Mouse (Mus musculus): ENCODE measurements around the gene Sez6.

Gene Sez6

DNA sequence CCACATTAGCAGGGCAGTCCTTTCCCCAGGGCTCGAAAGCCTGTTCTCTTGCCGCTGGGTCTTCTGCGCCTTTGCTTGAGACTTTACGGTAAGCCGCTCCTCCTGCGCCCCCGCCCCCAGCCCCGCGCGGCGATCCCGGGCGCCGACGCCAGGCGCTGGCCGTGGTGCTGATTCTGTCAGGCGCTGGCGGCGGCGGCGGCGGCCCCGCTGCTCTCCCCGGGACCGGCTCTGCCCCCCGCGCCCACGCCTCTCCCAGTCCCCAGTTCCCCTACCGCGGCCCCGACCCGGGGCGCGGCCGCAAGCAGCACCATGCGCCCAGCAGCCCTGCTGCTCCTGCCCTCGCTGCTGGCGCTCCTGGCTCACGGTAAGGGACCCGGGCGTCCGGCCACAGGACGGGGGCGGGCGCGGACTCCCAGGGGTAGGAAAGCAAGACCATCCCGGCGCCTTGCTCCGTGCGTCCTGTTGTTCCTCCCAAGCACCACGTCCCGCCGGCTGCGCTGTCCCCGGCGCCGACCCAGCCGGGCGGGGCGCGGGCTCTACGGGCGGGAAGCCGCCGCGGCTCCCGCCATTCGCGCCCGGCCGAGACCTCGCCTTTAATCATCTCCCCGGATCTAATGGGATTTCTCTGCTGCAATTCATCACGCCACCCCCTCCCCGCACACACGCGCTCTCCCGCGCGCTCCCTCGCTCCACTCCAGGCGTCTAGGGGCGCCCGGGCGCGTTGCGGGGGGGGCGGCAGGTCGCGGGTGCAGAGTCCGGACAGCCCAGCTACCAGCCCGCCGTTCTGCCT, at the start of gene Sez6:
Gene Sez6 (plus strand): TSS at position 50 of the 790 bp plus-strand sequence.
- in situ Hi-C loops (cut with MboI, MseI): no loop called here

- in situ Hi-C loops (cut with MboI, MseI): no loop called here
Measured at GRCm38 (mm10) chr11:77884524-77885245, 45.9 kb upstream of the Sez6 start.

GRCm38 (mm10) chr11:77885246-77885575, 45.4 kb upstream of the Sez6 start:
- in situ Hi-C loops (cut with MboI, MseI): no loop called here

DNA sequence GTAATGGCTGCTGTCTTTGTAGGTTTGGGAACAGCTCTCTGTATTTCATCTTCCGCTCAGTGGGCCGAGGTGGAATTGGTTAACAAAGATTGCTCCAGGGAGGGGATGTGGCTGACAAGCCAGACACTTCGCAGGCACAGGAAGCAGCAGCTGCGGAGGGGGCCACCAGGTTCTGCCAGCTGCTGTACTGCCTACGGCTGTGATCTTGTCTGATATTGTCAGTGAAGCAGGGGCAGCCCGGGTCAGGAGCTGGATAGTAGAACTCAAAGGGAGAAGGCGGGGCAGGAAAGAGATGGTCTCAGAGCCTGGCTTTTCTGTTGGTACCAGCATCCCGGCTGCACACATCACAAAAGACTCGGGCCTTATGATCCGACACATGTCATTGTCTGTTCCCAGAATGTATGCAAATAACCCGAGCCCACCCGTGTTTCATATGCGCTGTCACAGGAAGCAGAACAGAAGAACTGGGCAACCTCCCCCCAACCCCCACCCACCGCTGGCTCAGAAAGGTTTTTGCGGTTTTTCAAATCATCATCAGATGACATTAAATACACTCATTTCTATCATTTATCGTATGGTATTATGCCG, 43.1 kb upstream of the Sez6 start:
- in situ Hi-C loops (cut with MboI, MseI): no loop called here

DNA sequence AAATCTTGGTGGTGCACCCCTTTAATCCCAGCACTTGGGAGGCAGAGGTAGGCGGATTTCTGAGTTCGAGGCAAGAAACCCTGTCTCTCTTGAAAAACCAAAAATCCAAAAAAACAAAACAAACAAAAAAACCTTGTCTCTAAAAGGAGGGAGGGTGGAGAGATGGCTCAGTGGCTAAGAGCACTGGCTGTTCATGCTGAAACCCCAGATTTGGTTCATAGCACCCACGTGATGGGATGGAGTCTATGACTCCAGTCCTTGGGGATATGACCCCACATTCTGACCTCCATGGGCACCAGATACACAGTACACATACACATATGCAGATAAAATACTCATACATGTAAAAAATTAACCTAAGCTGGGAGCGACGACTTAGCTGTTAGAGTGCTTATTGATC, 41.8 kb upstream of the Sez6 start:
- in situ Hi-C loops (cut with MboI, MseI): no loop called here

DNA sequence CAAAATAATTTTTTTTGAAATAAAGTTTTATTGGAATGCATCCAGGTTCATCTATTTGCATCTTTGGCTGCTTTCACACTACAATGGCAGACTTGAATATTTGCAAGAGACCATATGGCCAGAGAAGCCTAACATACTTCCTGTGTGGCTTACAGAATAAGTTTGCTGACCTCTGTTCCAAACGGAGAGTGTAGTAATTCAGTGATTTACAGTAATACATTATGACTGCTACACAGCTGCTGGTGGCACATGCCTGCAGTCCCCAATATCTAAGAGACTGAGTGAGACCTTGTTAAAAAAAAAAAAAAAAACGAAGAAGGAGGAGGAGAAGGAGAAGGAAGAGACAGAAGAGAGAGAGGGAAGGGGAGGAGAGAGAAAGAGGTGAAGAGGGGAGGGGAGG, 41.1 kb upstream of the Sez6 start:
- in situ Hi-C loops (cut with MboI, MseI): no loop called here

DNA sequence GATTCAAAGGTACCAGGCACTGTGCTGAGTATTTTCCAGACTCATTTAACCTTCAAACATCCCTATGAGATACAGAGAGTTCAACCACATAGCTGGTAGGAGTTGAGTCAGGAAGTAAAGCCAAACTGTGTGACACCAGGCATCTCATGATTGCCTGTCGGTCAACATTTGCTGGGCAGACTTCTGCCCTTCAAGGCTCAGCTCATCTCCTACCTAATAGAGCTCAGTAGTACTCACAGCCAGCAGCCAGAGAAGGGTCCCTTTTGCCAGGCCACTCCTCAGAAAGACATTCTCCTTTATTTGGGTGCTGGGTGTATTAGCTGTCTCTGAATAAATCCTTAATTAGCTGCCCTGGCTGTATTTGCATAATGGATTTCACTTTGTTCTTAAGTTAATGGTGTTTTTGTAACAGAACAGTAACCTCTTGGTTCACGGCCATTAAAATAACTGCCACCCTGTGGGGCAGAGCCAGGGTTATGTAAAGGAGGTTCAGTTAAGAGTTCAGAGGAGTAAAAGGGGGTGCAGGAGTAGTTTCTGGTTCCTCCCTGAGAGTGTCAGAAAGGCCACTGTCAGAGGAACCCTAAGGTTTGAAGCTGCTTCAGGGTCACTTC, 39.8 kb upstream of the Sez6 start:
- in situ Hi-C loops (cut with MboI, MseI): no loop called here

DNA sequence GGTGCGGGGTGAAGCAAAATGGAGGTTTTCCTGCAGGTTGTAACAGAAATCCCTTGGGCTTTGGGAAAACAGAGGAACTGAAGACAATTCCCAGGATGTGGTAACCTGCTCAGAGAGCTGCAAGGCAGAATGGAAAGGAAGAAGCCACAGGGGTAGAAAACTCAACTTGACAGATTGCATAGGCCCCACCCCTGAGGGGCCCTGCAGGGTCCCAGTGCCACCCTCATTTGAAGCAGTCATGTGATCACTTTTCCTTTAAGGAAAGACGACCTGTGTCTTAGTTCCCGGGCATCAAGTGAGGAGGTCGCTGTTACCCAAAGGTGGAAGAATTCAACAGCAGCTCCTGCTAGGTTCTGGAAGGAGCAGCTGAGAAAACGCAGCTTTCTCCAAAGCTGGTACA, 37.7 kb upstream of the Sez6 start:
- in situ Hi-C loops (cut with MboI, MseI): no loop called here

DNA sequence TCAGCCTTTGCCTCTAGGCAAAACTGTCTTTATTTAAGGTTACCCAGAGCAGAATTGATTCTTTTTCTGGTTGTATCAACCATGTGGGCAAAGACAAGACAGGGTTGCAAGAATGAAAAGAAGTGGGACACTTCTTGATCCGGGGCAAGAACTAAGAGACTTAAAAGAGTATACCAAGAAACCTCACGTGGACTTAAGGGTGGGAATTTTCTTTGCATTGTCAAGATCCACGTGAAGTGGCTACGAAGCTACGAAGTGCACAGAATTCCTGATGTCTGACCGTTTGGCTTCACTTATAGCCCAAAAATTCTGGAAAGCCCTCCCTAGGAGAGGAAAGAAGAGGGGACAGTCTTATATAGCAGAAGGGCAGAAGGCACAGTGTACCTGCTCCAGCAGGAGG, 37.3 kb upstream of the Sez6 start:
- in situ Hi-C loops (cut with MboI, MseI): no loop called here

- in situ Hi-C loops (cut with MboI, MseI): no loop called here
Measured at GRCm38 (mm10) chr11:77893787-77894718, 36.5 kb upstream of the Sez6 start, which contains the start of gene Pipox. Gene Pipox, minus strand, starts transcription at chr11:77894096.

DNA sequence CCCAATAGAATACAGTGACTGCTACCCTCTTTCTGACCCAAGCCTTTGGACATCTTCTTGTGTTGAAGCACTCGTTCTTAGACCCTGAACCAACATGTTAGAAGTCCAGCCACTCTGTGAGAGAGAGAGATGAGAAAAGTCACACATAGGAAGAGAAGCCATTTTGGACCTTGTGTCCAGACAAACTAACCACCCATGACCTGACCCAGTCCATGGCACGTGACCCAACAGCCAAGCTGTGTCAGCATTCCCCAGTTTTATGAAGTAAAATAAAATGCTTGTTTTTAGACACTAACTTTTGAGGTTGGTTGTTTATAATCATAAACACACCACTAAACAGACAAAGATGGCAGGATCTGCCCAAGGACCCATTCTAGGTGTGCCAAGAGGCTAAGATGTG, 35.6 kb upstream of the Sez6 start:
- in situ Hi-C loops (cut with MboI, MseI): no loop called here

GRCm38 (mm10) chr11:77896011-77896410, 34.6 kb upstream of the Sez6 start:
- in situ Hi-C loops (cut with MboI, MseI): no loop called here

GRCm38 (mm10) chr11:77896480-77896819, 34.1 kb upstream of the Sez6 start:
- in situ Hi-C loops (cut with MboI, MseI): no loop called here

DNA sequence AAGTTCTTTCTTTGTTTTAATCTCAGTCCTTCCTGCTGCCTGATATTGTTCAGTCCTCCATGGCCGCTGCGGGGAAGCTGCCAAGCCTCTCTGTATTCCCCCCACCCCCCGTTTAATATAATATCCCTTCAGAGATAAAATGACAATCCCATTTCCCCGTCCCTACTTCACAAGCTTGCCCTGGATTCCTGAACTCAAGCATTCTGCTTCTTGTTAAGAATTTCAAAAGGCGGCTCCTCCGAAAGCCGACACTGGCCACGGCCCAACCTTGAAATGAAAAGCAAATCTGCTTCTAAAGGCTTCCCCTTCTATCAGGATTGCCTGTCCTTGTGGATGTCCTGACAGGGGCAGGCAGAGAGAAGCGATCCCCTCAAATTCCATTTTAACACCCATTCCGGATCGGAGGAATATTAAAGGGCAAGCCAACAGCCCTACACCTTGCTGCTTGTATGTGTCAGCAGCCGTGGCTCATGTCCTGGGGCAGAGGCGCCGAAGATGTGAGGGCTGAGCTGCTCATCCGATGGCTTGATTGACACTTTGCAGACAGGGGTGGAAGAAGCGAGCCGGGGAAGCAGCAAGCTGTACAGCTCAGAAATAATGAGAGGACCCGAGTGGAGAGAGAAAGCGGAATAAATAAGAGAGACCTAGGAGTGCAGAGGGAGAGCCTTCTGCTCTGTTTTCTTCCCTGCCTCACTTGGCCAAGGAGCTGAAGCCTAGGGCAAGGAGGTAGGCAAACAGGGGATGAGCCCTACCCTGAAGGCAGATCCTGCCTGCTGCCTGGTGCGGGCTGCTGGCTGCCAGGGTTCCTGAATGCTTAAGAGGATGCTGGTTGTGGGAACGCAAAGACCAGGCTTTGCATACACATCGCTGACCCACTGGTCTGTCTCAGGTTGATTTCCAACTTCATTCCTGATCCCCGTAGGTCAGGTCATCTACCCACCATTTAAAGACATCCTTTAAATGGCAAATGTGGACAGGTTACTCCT, 33.5 kb upstream of the Sez6 start:
- in situ Hi-C loops (cut with MboI, MseI): no loop called here

- in situ Hi-C loops (cut with MboI, MseI): no loop called here
Measured at GRCm38 (mm10) chr11:77900187-77900586, 30.4 kb upstream of the Sez6 start.

DNA sequence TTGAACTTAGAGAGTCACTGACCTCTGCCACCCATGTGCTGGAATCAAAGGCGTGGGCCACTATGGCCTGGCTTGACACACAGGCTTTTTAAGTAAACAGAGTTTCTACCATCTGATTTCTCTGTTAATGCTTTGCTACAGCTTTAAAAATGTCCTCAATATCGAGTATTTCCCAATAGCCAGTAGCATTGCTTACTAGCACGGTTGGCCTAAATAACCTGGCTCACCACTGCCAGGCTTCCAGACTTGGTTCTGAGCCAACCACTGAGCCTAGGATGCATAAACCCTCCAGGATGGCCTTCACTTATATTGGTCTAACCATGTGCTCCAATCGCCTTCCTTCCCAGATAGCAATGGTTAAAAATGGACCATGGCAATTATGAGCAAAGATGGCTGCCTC, 29.9 kb upstream of the Sez6 start:
- in situ Hi-C loops (cut with MboI, MseI): no loop called here

DNA sequence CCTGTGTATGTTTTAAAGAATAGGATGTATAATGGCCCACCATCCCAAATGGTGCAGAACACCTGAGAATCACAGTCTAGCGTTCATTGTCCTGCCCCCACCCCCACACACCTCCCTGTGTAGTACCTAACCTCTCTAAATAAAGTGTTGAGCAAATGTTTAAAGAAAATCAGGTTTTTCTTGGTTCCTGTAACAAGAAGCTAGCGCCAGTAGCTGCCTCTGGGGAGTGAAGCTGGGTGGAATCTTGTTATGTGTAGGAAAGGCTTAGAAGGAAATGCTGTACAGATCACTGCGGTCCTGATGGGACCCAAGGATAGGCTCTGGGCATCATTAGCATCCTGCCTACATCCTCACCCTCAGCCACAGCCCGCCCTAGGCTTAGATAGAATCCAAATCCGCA, 29.2 kb upstream of the Sez6 start:
- in situ Hi-C loops (cut with MboI, MseI): no loop called here

DNA sequence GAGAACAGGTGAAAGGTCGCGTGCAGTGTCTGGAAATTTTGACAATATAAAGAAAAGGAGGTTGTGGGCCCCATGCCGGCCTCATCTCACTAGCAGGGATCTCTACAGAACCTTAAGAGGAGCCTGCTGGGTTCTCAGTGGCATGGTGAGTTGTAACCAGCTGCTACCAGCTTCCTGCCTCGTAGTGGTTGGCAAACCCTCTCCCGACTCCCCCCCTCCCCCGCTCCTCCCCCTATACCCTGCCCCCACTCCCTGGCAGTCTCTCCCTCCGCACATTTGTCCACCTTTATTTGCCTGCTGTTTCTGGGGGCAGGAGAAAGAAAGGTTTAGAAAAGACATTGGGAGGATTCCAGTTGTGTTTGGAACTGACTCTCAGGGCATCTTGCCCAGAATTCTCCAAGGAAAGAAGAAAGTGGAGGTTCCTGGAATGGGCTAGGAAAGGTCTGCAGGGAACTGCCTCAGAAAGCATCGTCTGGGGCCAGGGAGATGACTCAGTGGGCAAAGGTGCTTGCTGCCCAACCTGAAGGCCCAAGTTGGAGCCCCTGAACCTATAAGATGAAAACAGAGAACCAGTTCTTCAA, 28.7 kb upstream of the Sez6 start:
- in situ Hi-C loops (cut with MboI, MseI): no loop called here

- in situ Hi-C loops (cut with MboI, MseI): no loop called here
Measured at GRCm38 (mm10) chr11:77903761-77904160, 26.8 kb upstream of the Sez6 start.

GRCm38 (mm10) chr11:77904707-77905106, 25.9 kb upstream of the Sez6 start:
- in situ Hi-C loops (cut with MboI, MseI): no loop called here
